Mouse (Mus musculus) heart, embryonic 16.5 days (tissue): ENCODE data around the gene Nfyb. TPM values are rescaled to one million over a fixed set of nuclear protein-coding genes. Genes with fewer than 3 reads are reported as not detected.

Experiments used
- ATAC-seq: fragments of 200-750 bp; cut with Nextera tagmentation; replicated peaks from 2 replicates; pipeline ENCODE4 v1.8.0; 2017; ENCODE audit warnings: moderate number of reproducible peaks; ENCODE audit not compliant: insufficient read depth, low FRiP score; ENCODE audit errors: extremely low read depth
- H3K27ac ChIP-seq: fragments of 300-500 bp; sonication (generic); 2 replicates; pipeline ENCODE4 v1.5.1; 2014; ENCODE audit warnings: mild to moderate bottlenecking, low read length, control low read depth, moderate library complexity
- H3K27me3 ChIP-seq: fragments of 300-500 bp; sonication (generic); 2 replicates; pipeline ENCODE4 v1.6.1; 2014; ENCODE audit warnings: low read length, mixed read lengths; ENCODE audit not compliant: control insufficient read depth, insufficient read depth
- H3K36me3 ChIP-seq: fragments of 300-500 bp; sonication (generic); 2 replicates; pipeline ENCODE4 v1.6.1; 2014; ENCODE audit not compliant: control insufficient read depth, insufficient read depth
- H3K4me1 ChIP-seq: fragments of 300-500 bp; sonication (generic); 2 replicates; pipeline ENCODE4 v1.6.1; 2014; ENCODE audit warnings: low read length, mixed read lengths; ENCODE audit not compliant: control insufficient read depth, insufficient read depth
- H3K4me2 ChIP-seq: fragments of 300-500 bp; sonication (generic); 2 replicates; pipeline ENCODE4 v1.6.1; 2014; ENCODE audit warnings: low read depth, mild to moderate bottlenecking, control low read depth, low read length
- H3K4me3 ChIP-seq: fragments of 300-500 bp; sonication (generic); 2 replicates; pipeline ENCODE4 v1.5.1; 2014; ENCODE audit warnings: mild to moderate bottlenecking, control low read depth, low read length
- H3K9ac ChIP-seq: fragments of 300-500 bp; sonication (generic); 2 replicates; pipeline ENCODE4 v1.6.1; 2014; ENCODE audit warnings: low read length, control low read depth
- H3K9me3 ChIP-seq: fragments of 300-500 bp; sonication (generic); replicated peaks from 2 replicates; pipeline ENCODE4 v1.6.1; 2016; ENCODE audit warnings: low read length; ENCODE audit not compliant: control insufficient read depth
- WGBS: fragments of 180-500 bp; shearing (Covaris S2); extraction: QIAGEN DNeasy Blood & Tissue Kit; methylation state at CpG from one replicate; pipeline ENCODE4 v1.1.7; 2014; 5-methylcytosine and 5-hydroxymethylcytosine counted together
- polyA plus RNA-seq: library from polyadenylated mRNA; unstranded; fragments of >200 nt; fragmentation: Nextera tagmentation; extraction: Ambion mirVana; gene quantifications from 2 replicates; pipeline ENCODE4 v1.2.1, GENCODE M21; 2015

The Nfyb gene
- 20.3 and 25.7 TPM in 2 replicates for polyA plus RNA-seq

GRCm38 (mm10) chr10:82763840-82764631, at the start of gene Nfyb:
Nfyb (minus strand) TSS chr10:82764144.
- Histone ChIP-seq H3K4me1 (peaks cover 22% of the 10 kb centered on the region), H3K27me3 (no peaks in the 10 kb centered on the region), H3K9me3 (no peaks in the 10 kb centered on the region), H3K4me2 (peak within 1 kb of the TSS; percentile 89), H3K27ac (peak within 1 kb of the TSS; percentile 100), H3K4me3 (peak within 1 kb of the TSS; percentile 92), H3K9ac (peak within 1 kb of the TSS; percentile 99), H3K36me3 (peaks cover 22% of the 10 kb centered on the region)
- ATAC-seq = peak; percentile 95
- WGBS = under 1% methylated on average over 64 of the region's 68 CpGs

GRCm38 (mm10) chr10:82811855-82812431, 48.0 kb upstream of the Nfyb start:
- WGBS = 6% methylated on average over 38 of the region's 52 CpGs
- H3K4me1 ChIP-seq = no peaks in the 10 kb centered on the region
- no peaks in the 10 kb centered on the region for H3K9me3 ChIP-seq
- no peak overlapping the region for H3K27ac ChIP-seq
- ATAC-seq = peak; percentile 85
- peak overlapping the region; percentile 69 for H3K4me2 ChIP-seq
- no peaks in the 10 kb centered on the region for H3K27me3 ChIP-seq
- no peaks in the 10 kb centered on the region for H3K36me3 ChIP-seq
- peak overlapping the region; percentile 62 for H3K4me3 ChIP-seq
- peak overlapping the region; percentile 55 for H3K9ac ChIP-seq

DNA sequence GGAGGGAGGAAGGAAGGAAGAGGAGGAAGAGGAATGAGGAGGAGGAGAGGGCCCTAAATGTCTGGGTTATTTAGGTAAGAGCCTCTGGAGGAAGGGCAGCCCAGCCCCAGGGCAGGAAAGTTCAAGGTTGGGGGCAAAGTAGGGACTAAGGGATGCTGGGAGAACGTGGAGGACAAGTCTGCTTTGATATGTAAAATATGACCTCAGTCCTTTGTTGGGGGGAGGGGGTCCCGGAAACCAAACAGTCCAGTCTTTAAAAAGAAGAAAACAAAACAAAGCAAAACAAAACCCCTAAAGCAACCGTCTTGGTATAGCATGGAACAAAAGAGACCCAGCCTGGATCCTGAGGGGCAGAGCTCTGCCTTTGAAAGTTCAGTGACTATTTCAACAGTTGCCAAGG, 45.4 kb upstream of the Nfyb start:
- Histone ChIP-seq H3K9ac (no peak overlapping the region), H3K36me3 (no peaks in the 10 kb centered on the region), H3K4me1 (no peaks in the 10 kb centered on the region), H3K27me3 (no peaks in the 10 kb centered on the region), H3K27ac (no peak overlapping the region), H3K9me3 (no peaks in the 10 kb centered on the region), H3K4me2 (no peak overlapping the region), H3K4me3 (no peak overlapping the region)
- ATAC-seq = no peak
- 46% methylated on average over 3 of the region's 3 CpGs for WGBS

GRCm38 (mm10) chr10:82808891-82809290, 44.9 kb upstream of the Nfyb start:
- 85% methylated on average over 8 of the region's 8 CpGs for WGBS
- H3K36me3 ChIP-seq = no peaks in the 10 kb centered on the region
- no peak overlapping the region for H3K4me2 ChIP-seq
- no peak overlapping the region for H3K4me3 ChIP-seq
- no peak for ATAC-seq
- H3K27me3 ChIP-seq = no peaks in the 10 kb centered on the region
- H3K9me3 ChIP-seq = no peaks in the 10 kb centered on the region
- H3K9ac ChIP-seq = no peak overlapping the region
- H3K4me1 ChIP-seq = no peaks in the 10 kb centered on the region
- H3K27ac ChIP-seq = no peak overlapping the region

- no peaks in the 10 kb centered on the region for H3K9me3 ChIP-seq
- no peak overlapping the region for H3K4me3 ChIP-seq
- no peak overlapping the region for H3K27ac ChIP-seq
- H3K36me3 ChIP-seq = no peaks in the 10 kb centered on the region
- 27% methylated on average over 6 of the region's 6 CpGs for WGBS
- H3K4me2 ChIP-seq = no peak overlapping the region
- H3K27me3 ChIP-seq = no peaks in the 10 kb centered on the region
- H3K4me1 ChIP-seq = no peaks in the 10 kb centered on the region
- H3K9ac ChIP-seq = no peak overlapping the region
- ATAC-seq = no peak
Observed at GRCm38 (mm10) chr10:82808155-82808554, 44.2 kb upstream of the Nfyb start.

- no peaks in the 10 kb centered on the region for H3K36me3 ChIP-seq
- no peaks in the 10 kb centered on the region for H3K4me1 ChIP-seq
- no peaks in the 10 kb centered on the region for H3K27me3 ChIP-seq
- H3K4me2 ChIP-seq = no peak overlapping the region
- no peak overlapping the region for H3K4me3 ChIP-seq
- ATAC-seq = no peak
- H3K27ac ChIP-seq = no peak overlapping the region
- H3K9me3 ChIP-seq = no peaks in the 10 kb centered on the region
- WGBS = 61% methylated on average over 7 of the region's 7 CpGs
- no peak overlapping the region for H3K9ac ChIP-seq
Observed at GRCm38 (mm10) chr10:82807238-82807637, 43.3 kb upstream of the Nfyb start.

DNA sequence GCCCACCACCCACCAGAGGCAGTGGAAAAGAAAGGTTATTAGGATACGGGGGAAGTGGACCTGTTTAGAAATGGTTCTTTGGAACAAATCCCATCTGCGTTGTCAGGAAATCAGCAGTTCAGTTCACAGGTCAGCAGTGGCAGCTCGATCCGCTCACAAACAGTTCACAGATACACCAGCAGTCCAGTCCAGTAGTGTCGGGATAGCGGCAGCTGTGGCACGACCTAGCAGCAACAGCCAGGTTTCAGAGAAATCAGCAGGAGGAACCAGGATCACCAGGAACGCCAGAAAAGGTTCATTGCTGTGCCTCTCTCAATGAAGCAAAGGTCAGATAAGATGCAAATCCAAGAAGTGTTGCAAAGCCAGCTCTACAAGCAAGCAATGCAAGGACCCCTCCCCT, 42.5 kb upstream of the Nfyb start:
- Histone ChIP-seq H3K9ac (no peak overlapping the region), H3K9me3 (no peaks in the 10 kb centered on the region), H3K4me3 (no peak overlapping the region), H3K4me1 (no peaks in the 10 kb centered on the region), H3K36me3 (no peaks in the 10 kb centered on the region), H3K27me3 (no peaks in the 10 kb centered on the region), H3K27ac (no peak overlapping the region), H3K4me2 (no peak overlapping the region)
- ATAC-seq = no peak
- 65% methylated on average over 8 of the region's 8 CpGs for WGBS

GRCm38 (mm10) chr10:82805111-82805510, 41.2 kb upstream of the Nfyb start:
- no peak overlapping the region for H3K27ac ChIP-seq
- no peak overlapping the region for H3K4me3 ChIP-seq
- H3K4me2 ChIP-seq = no peak overlapping the region
- no peaks in the 10 kb centered on the region for H3K4me1 ChIP-seq
- WGBS = 84% methylated on average over 6 of the region's 6 CpGs
- ATAC-seq = no peak
- H3K9ac ChIP-seq = no peak overlapping the region
- no peaks in the 10 kb centered on the region for H3K9me3 ChIP-seq
- H3K36me3 ChIP-seq = no peaks in the 10 kb centered on the region
- H3K27me3 ChIP-seq = no peaks in the 10 kb centered on the region

DNA sequence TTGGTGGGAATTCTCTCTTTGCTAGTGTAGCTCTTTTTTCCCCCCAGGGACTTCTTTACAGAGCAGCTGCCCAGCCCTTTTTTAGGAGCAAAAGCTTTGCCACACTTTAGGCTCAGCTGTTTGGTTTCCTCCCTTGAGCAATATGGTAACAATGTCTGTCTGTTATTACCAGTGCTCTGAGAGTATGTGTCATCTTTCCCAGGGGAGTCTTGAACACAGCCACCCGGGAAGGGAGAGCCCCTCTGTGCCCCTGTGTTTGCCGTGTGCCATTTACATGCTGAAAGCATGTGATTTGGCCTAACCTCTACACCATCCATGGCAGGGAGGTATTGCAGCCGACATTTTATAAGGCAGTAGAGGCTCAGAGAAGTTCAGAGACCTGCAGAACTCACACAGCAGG, 40.5 kb upstream of the Nfyb start:
- Histone ChIP-seq H3K9ac (no peak overlapping the region), H3K27me3 (no peaks in the 10 kb centered on the region), H3K4me1 (no peaks in the 10 kb centered on the region), H3K36me3 (no peaks in the 10 kb centered on the region), H3K27ac (no peak overlapping the region), H3K4me3 (no peak overlapping the region), H3K4me2 (no peak overlapping the region), H3K9me3 (no peaks in the 10 kb centered on the region)
- no peak for ATAC-seq
- 64% methylated on average over 3 of the region's 3 CpGs for WGBS
